Mouse (Mus musculus) megakaryocyte, embryonic 14.5 days (primary cell): ENCODE results near the gene Ajm1.

Experiments
- FLI1 ChIP-seq: IDR thresholded peaks from 2 replicates; pipeline ENCODE4 v1.6.1; 2012; ENCODE audit warnings: low read length, inconsistent platforms, mixed read lengths
- GATA1 ChIP-seq: IDR thresholded peaks from 3 replicates; pipeline ENCODE4 v1.6.1; 2012; ENCODE audit warnings: mixed read lengths, low read length, inconsistent platforms, borderline replicate concordance

DNA sequence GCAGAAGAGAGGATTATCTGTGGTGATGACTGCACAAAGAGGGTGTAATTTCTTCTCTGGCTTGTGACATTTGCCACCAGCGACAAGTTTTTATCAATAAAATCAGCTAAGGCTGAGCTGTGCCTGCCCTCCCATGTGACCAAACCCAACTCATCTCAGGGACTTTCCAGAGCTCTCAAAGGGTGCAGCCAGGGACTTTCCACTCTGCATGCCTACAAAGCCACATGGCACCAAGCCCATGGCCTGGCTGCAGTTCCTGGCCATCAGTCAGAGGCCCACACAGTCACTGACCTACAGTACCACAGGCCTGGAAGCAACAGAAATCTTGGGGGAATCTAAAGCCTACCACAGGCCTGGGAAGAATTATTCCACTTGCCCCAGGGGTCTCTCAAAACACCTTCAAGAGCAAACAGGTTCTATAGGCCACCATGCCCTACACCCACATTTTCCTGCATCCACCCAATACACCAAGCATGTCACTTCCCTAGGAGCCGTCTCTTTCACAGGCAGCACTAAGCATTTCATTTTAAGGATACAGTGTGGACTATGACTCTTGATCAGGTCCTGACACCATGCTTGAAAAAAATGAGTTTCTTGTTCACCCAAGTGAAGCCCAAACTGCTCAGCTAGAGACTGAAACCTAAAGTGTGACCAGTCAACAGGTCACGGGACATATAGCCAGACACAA, 47.2 kb downstream of the Ajm1 start:
- no peak for TF ChIP-seq GATA1
- no peak for TF ChIP-seq FLI1
